Mouse (Mus musculus): ENCODE measurements at regions not wholly inside any gene's neighbourhood (a gene's known extent, or its start where the extent isn't known, plus 50 kb on each side); places are given as distances from the start of the nearest gene placed in this dataset.

GRCm38 (mm10) chr7:75063816-75064215 is 245.2 kb downstream of the Sv2b start:
- no peak overlapping the region for H3K4me2 ChIP-seq (replicated peaks)
- no peak overlapping the region for H3K4me3 ChIP-seq
- ATAC-seq (replicated peaks) = no peak
- H3K27ac ChIP-seq (replicated peaks) = no peak overlapping the region
- H3K36me3 ChIP-seq = no peaks in the 10 kb centered on the region
- no peaks in the 10 kb centered on the region for H3K4me1 ChIP-seq
- no peaks in the 10 kb centered on the region for H3K9me3 ChIP-seq
- H3K9ac ChIP-seq (replicated peaks) = no peak overlapping the region
- H3K27me3 ChIP-seq = no peaks in the 10 kb centered on the region
- WGBS = 75% methylated on average over 2 of the region's 2 CpGs

DNA sequence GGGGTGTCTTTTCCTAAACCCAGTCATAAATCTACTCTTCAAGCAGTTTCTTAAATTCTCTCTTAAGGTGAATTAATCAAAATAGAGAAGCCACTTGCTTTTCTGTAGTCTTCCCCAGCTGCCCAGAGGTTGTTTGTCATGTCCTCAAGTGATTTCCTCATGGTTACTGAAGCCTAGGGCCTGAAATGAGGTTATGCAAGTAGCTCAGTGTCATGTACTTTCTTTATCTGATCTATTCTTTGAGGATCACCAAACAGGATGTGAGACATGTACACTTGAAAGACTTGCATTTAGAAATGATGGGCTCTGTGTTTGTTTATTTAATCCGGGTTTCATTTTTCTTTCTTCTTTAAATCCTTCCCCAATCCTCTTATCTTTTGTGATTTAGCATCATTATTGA is 258.8 kb downstream of the Sv2b start:
- Histone ChIP-seq H3K36me3 (no peaks in the 10 kb centered on the region), H3K27ac (replicated peaks) (no peak overlapping the region), H3K4me3 (no peak overlapping the region), H3K9ac (replicated peaks) (no peak overlapping the region), H3K9me3 (no peaks in the 10 kb centered on the region), H3K4me1 (no peaks in the 10 kb centered on the region), H3K4me2 (replicated peaks) (no peak overlapping the region), H3K27me3 (no peaks in the 10 kb centered on the region)
- WGBS = 94% methylated on average over 1 of the region's 1 CpGs
- no peak for ATAC-seq (replicated peaks)

DNA sequence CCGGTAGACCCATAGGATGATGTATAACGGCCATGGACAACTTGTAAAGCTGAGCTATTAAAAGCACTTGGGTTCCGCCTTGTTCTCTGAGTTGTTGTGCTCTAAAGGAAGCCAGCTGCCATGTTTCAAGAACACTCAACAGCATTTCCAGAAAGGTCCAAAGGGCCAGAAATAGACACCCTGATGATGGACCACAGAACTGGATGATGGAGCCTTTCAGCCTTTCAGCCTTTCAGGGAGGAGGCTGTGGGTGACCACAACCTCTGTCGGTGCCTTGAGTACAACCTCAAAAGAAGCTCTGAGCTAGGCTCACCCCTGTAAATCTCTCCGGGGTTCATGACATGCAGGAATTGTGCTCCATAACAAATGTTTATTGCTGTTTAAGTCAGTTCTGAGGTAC is 259.3 kb downstream of the Sv2b start:
- no peaks in the 10 kb centered on the region for H3K36me3 ChIP-seq
- no peaks in the 10 kb centered on the region for H3K27me3 ChIP-seq
- no peak overlapping the region for H3K4me3 ChIP-seq
- WGBS = 97% methylated on average over 5 of the region's 5 CpGs
- no peak overlapping the region for H3K4me2 ChIP-seq (replicated peaks)
- H3K9me3 ChIP-seq = no peaks in the 10 kb centered on the region
- no peak for ATAC-seq (replicated peaks)
- H3K9ac ChIP-seq (replicated peaks) = no peak overlapping the region
- H3K4me1 ChIP-seq = no peaks in the 10 kb centered on the region
- H3K27ac ChIP-seq (replicated peaks) = no peak overlapping the region

GRCm38 (mm10) chr7:75048822-75049221 is 260.2 kb downstream of the Sv2b start:
- Histone ChIP-seq H3K9me3 (no peaks in the 10 kb centered on the region), H3K9ac (replicated peaks) (no peak overlapping the region), H3K4me2 (replicated peaks) (no peak overlapping the region), H3K27me3 (no peaks in the 10 kb centered on the region), H3K4me3 (no peak overlapping the region), H3K36me3 (no peaks in the 10 kb centered on the region), H3K27ac (replicated peaks) (no peak overlapping the region), H3K4me1 (no peaks in the 10 kb centered on the region)
- no peak for ATAC-seq (replicated peaks)
- WGBS = 84% methylated on average over 2 of the region's 2 CpGs

DNA sequence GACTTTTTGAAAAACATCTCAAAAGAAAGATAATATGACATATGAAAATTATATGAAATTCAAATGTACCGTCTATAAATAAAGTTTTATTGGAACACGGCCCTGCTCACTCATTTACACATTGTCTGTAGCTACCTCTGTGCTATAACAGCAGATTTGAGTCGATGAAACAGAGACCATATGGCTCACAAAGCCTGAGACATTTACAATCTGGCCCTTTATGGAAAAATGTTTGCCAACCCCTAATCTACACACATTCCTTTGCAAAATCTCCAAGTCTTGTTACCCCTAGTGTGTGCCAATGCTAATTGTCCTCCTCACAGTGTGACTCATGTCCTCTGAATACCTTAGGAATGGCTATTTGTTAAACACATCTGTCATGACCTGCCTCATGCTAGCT is 261.2 kb downstream of the Sv2b start:
- Histone ChIP-seq H3K36me3 (no peaks in the 10 kb centered on the region), H3K9me3 (no peaks in the 10 kb centered on the region), H3K9ac (replicated peaks) (no peak overlapping the region), H3K4me3 (no peak overlapping the region), H3K27me3 (no peaks in the 10 kb centered on the region), H3K27ac (replicated peaks) (no peak overlapping the region), H3K4me2 (replicated peaks) (no peak overlapping the region), H3K4me1 (no peaks in the 10 kb centered on the region)
- WGBS = 59% methylated on average over 3 of the region's 3 CpGs
- no peak for ATAC-seq (replicated peaks)

DNA sequence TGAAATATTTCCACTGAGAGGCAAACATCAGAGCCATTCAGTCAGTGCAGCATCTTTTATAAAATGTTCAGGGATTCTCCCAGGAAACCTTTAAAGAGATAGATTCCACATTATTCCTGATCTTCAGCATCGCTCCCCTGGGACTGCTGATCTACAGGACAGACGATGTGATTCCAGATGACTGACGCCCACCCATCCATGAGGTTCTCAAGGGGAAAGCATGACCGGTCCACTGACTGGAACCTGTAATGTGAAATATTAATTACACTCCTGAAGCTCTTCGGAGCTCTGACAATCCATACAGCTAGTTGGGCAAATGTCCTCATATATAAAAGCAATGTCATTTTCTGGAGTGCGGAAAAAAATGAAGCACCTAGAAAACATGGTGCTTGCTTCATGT is 268.2 kb downstream of the Sv2b start:
- H3K27ac ChIP-seq (replicated peaks) = no peak overlapping the region
- H3K27me3 ChIP-seq = no peaks in the 10 kb centered on the region
- no peak for ATAC-seq (replicated peaks)
- WGBS = 87% methylated on average over 6 of the region's 6 CpGs
- no peak overlapping the region for H3K4me2 ChIP-seq (replicated peaks)
- H3K36me3 ChIP-seq = no peaks in the 10 kb centered on the region
- H3K4me3 ChIP-seq = no peak overlapping the region
- H3K9me3 ChIP-seq = no peaks in the 10 kb centered on the region
- no peak overlapping the region for H3K9ac ChIP-seq (replicated peaks)
- H3K4me1 ChIP-seq = no peaks in the 10 kb centered on the region

DNA sequence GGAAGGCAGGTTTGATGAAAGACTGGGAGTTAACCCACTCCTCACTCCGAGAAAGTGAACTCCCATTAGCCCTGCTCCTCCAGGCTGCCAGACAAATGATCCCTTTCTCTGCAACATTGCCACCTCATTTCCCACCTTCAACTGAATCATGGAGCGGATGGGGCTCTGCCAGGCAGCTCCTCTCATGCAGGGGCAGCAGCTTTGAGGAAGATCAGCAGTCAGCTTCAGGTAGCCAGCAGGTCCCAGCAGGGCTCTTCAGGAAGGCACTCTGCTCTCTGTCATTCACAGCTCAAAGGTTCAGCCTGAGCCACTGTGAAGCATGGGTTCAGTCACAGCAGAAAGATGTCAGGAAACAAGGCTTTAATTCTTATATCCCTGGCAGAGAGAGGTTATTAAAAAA is 282.9 kb downstream of the Sv2b start:
- no peak overlapping the region for H3K9ac ChIP-seq (replicated peaks)
- ATAC-seq (replicated peaks) = no peak
- 26% methylated on average over 2 of the region's 2 CpGs for WGBS
- H3K4me2 ChIP-seq (replicated peaks) = no peak overlapping the region
- H3K4me1 ChIP-seq = no peaks in the 10 kb centered on the region
- H3K27me3 ChIP-seq = no peaks in the 10 kb centered on the region
- no peak overlapping the region for H3K27ac ChIP-seq (replicated peaks)
- H3K9me3 ChIP-seq = no peaks in the 10 kb centered on the region
- H3K36me3 ChIP-seq = no peaks in the 10 kb centered on the region
- H3K4me3 ChIP-seq = no peak overlapping the region

DNA sequence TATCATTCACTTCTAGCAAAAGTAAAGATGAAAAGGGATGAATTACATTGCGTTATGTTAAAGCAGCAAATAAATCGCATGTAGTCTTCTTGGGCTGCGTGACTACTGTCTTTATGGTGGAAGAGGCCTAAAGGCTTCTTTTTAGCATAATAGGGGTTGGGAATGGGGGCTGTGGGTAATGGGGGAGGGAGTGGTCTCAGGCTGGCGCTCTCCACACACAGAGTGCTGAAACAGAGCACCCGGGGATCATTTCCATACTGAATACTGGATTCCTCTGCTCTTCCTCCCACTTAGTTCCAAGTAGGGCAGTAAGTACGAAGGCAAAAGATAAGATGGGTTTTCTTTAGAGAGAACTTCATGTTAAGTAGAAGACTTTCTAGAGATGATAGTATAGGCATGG is 287.1 kb downstream of the Sv2b start:
- WGBS = 59% methylated on average over 6 of the region's 6 CpGs
- no peak for ATAC-seq (replicated peaks)
- H3K27ac ChIP-seq (replicated peaks) = no peak overlapping the region

DNA sequence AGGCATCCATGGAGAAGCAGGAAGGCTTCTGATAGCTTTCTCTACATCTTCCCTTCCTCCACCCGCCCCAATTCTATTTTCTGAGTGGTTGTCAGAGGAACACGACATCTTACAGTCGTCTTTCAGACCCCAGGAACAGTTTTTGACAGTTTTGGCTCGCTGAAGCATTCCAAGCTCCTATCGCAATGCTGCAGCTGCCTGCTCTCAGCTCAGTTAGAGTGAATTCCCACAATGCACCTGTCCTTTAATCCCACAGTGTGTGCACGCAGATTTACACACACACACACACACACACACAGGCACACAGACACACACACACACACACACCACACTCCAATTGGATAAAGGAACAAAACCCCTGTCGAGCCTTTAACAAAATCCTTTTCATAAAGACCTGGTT is 290.4 kb downstream of the Sv2b start:
- Histone ChIP-seq H3K27ac (replicated peaks) (0 out of 2 replicates have a peak overlapping the region, but pooled peaks have one; percentile 2), H3K9ac (replicated peaks) (no peak overlapping the region), H3K4me3 (no peak overlapping the region), H3K4me2 (replicated peaks) (no peak overlapping the region), H3K36me3 (no peaks in the 10 kb centered on the region), H3K27me3 (no peaks in the 10 kb centered on the region), H3K4me1 (peaks cover 5% of the 10 kb centered on the region), H3K9me3 (no peaks in the 10 kb centered on the region)
- 18% methylated on average over 7 of the region's 7 CpGs for WGBS
- 0 out of 2 replicates have a peak, but pooled peaks have one; percentile 35 for ATAC-seq (replicated peaks)

More for the DNA sequence above, 287.1 kb downstream of the Sv2b start:
- Histone ChIP-seq H3K4me3 (no peak overlapping the region), H3K9me3 (no peaks in the 10 kb centered on the region), H3K36me3 (no peaks in the 10 kb centered on the region), H3K4me2 (replicated peaks) (no peak overlapping the region), H3K27me3 (no peaks in the 10 kb centered on the region), H3K9ac (replicated peaks) (no peak overlapping the region), H3K4me1 (peaks cover 5% of the 10 kb centered on the region)

- 71% methylated on average over 2 of the region's 2 CpGs for WGBS
- Histone ChIP-seq H3K27me3 (no peaks in the 10 kb centered on the region), H3K9me3 (no peaks in the 10 kb centered on the region), H3K9ac (replicated peaks) (no peak overlapping the region), H3K27ac (replicated peaks) (no peak overlapping the region), H3K4me1 (no peaks in the 10 kb centered on the region), H3K4me3 (no peak overlapping the region), H3K4me2 (replicated peaks) (no peak overlapping the region), H3K36me3 (no peaks in the 10 kb centered on the region)
- no peak for ATAC-seq (replicated peaks)
These were observed 300.6 kb downstream of the Sv2b start for GRCm38 (mm10) chr7:75008481-75008880.

GRCm38 (mm10) chr7:74990198-74990597 is 318.9 kb downstream of the Sv2b start:
- whole genome bisulfite sequencing = 81% methylated on average over 2 of the region's 2 CpGs

DNA sequence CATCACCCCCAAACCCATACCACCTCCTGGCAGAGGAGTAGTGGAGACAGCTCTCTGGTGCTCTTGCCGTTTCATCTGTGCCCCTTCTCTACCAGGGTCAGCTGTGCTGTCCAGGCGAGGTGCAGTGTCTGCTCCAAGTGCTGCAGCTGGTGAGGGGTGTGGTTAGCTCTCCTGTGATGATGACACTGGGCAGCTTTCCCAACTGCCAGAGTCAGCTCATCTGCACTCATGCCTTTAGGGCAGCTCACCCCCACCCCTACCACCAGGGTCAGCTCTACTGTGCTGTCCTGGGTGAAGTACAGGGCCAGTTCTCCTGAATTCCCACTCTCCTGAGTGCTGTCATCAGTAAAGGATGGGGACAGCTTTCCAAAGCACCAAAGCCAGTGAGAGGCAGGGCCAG is 329.6 kb downstream of the Sv2b start:
- WGBS = 58% methylated on average over 2 of the region's 2 CpGs
- no peaks in the 10 kb centered on the region for H3K9me3 ChIP-seq
- no peak overlapping the region for H3K27ac ChIP-seq (replicated peaks)
- no peak overlapping the region for H3K4me3 ChIP-seq
- no peaks in the 10 kb centered on the region for H3K4me1 ChIP-seq
- no peak overlapping the region for H3K4me2 ChIP-seq (replicated peaks)
- ATAC-seq (replicated peaks) = no peak
- H3K27me3 ChIP-seq = no peaks in the 10 kb centered on the region
- no peaks in the 10 kb centered on the region for H3K36me3 ChIP-seq
- no peak overlapping the region for H3K9ac ChIP-seq (replicated peaks)

More at GRCm38 (mm10) chr7:74990198-74990597, 318.9 kb downstream of the Sv2b start:
- Histone ChIP-seq H3K9ac (replicated peaks) (no peak overlapping the region), H3K27me3 (no peaks in the 10 kb centered on the region), H3K4me1 (no peaks in the 10 kb centered on the region), H3K36me3 (no peaks in the 10 kb centered on the region), H3K27ac (replicated peaks) (no peak overlapping the region), H3K9me3 (no peaks in the 10 kb centered on the region), H3K4me3 (no peak overlapping the region), H3K4me2 (replicated peaks) (no peak overlapping the region)
- no peak for ATAC-seq (replicated peaks)

GRCm38 (mm10) chr7:74975986-74976385 is 333.1 kb downstream of the Sv2b start:
- Histone ChIP-seq H3K4me2 (replicated peaks) (no peak overlapping the region), H3K27me3 (no peaks in the 10 kb centered on the region), H3K9me3 (no peaks in the 10 kb centered on the region), H3K9ac (replicated peaks) (no peak overlapping the region), H3K4me1 (no peaks in the 10 kb centered on the region), H3K36me3 (no peaks in the 10 kb centered on the region), H3K27ac (replicated peaks) (no peak overlapping the region), H3K4me3 (no peak overlapping the region)
- ATAC-seq (replicated peaks) = no peak
